27 mouse cellular contexts compared by ENCODE assay signal in genomic region chr15:100449495-100449894, GRCm38 (mm10). TPM values are rescaled to one million over a fixed set of nuclear protein-coding genes. Genes with fewer than 3 reads are reported as not detected.
"Had no signal": no experiment of that assay in that cellular context is flagged by ENCODE, and none has a peak within 500 bp of the region (broad histone marks: within the 10 kb centered on the region; RNA-seq: fewer than 3 reads in every experiment).

No protein-coding gene starts in this region.

- H3K36me3 ChIP-seq: kidney, embryonic 15.5 days; liver, embryonic 13.5 days; midbrain, embryonic 15.5 days; neural tube, embryonic 13.5 days; stomach, embryonic 15.5 days had no signal

- H3K4me1 ChIP-seq: kidney, embryonic 15.5 days; midbrain, embryonic 15.5 days; stomach, embryonic 15.5 days had no signal

- H3K9ac ChIP-seq: kidney, embryonic 15.5 days; liver, embryonic 13.5 days; midbrain, embryonic 15.5 days; neural tube, embryonic 13.5 days; stomach, embryonic 15.5 days had no signal

- DNase-seq: kidney, adult 2 months; kidney, postnatal 10 days; kidney, postnatal 36 days; layer of hippocampus, postnatal 36 days; liver, embryonic 13.5 days; lung, adult 2 months; lung, postnatal 14 days; right cerebral cortex, adult 18-20 months; right cerebral cortex, postnatal 14 days; right cerebral cortex, postnatal 4 days; thymus, adult 18-20 months; thymus, postnatal 14 days; thymus, postnatal 4 days had no signal

- H3K27ac ChIP-seq: kidney, embryonic 15.5 days; left cerebral cortex, adult 2 months; liver, embryonic 13.5 days; midbrain, embryonic 15.5 days; neural tube, embryonic 13.5 days; stomach, embryonic 15.5 days had no signal

- H3K4me2 ChIP-seq: kidney, embryonic 15.5 days; liver, embryonic 13.5 days; midbrain, embryonic 11.5 days; midbrain, embryonic 15.5 days; neural tube, embryonic 13.5 days; stomach, embryonic 15.5 days had no signal

- H3K9me3 ChIP-seq: kidney, embryonic 15.5 days; liver, embryonic 13.5 days; midbrain, embryonic 15.5 days; neural tube, embryonic 13.5 days; stomach, embryonic 15.5 days had no signal

- ATAC-seq: intestine, postnatal 0 days; midbrain, embryonic 15.5 days had no signal

- H3K27me3 ChIP-seq: kidney, embryonic 15.5 days; liver, embryonic 13.5 days; midbrain, embryonic 15.5 days; neural tube, embryonic 13.5 days; stomach, embryonic 15.5 days had no signal

- H3K4me3 ChIP-seq: kidney, embryonic 15.5 days; left cerebral cortex, adult 2 months; liver, embryonic 13.5 days; midbrain, embryonic 15.5 days; myocyte; neural tube, embryonic 13.5 days; stomach, embryonic 15.5 days had no signal

RNA-seq across cellular contexts. Expression of gene Gm5475, which starts 27.5 kb away (rescaled TPM):
- total RNA-seq: layer of hippocampus, adult 8-10 months; layer of hippocampus, postnatal 36 days; left cerebral cortex, adult 2 months; left cerebral cortex, postnatal 36 days; liver, adult 2 months; megakaryocyte-erythroid progenitor cell, adult 5-6 weeks; neutrophil, adult 5-6 weeks had no signal
- polyA plus RNA-seq: limb, embryonic 11.5 days; liver, adult 2 months; liver, embryonic 13.5 days; lung, adult 2 months; midbrain, embryonic 11.5 days had no signal
